Mouse (Mus musculus): ENCODE measurements around the gene Fhit. TPM values are rescaled to one million over a fixed set of nuclear protein-coding genes. Genes with fewer than 3 reads are reported as not detected.

The Fhit gene
- total and polyA plus RNA-seq, 2 experiments from 2014 or later, result 2.5 to 12.5 TPM

- no peaks in the 10 kb centered on the region for H3K27me3 ChIP-seq (ENCODE audit: insufficient read depth, low read length)
- no peak overlapping the region for H3K4me2 ChIP-seq (ENCODE audit: low read depth, low read length)
- ATAC-seq, result no peak
- no peaks in the 10 kb centered on the region for H3K36me3 ChIP-seq (ENCODE audit: insufficient read depth, low read length)
- H3K4me3 ChIP-seq (ENCODE audit: low read length), result no peak overlapping the region
- H3K9me3 ChIP-seq (ENCODE audit: low read length), result no peaks in the 10 kb centered on the region
- DNase-seq (ENCODE audit: low spot score), result no peak
- no peak overlapping the region for H3K27ac ChIP-seq
- no peaks in the 10 kb centered on the region for H3K4me1 ChIP-seq (ENCODE audit: insufficient read depth, low read length)
- TF ChIP-seq CTCF (IDR thresholded peaks at IDR 0.05; ENCODE audit: low read depth), result no peak
- H3K9ac ChIP-seq (replicated peaks; ENCODE audit: low read length), result no peak overlapping the region
Measured at GRCm38 (mm10) chr14:9793403-9793802, 1368.4 kb downstream of the Fhit start.

- H3K27ac ChIP-seq, result no peak overlapping the region
- DNase-seq (ENCODE audit: low spot score) (no peak), ATAC-seq (no peak)
- no peak overlapping the region for H3K4me3 ChIP-seq (ENCODE audit: low read length)
- no peak overlapping the region for H3K9ac ChIP-seq (replicated peaks; ENCODE audit: low read length)
- H3K36me3 ChIP-seq (ENCODE audit: insufficient read depth, low read length), result no peaks in the 10 kb centered on the region
- no peaks in the 10 kb centered on the region for H3K27me3 ChIP-seq (ENCODE audit: insufficient read depth, low read length)
- H3K9me3 ChIP-seq (ENCODE audit: low read length), result no peaks in the 10 kb centered on the region
- H3K4me1 ChIP-seq (ENCODE audit: insufficient read depth, low read length), result no peaks in the 10 kb centered on the region
- H3K4me2 ChIP-seq (ENCODE audit: low read depth, low read length), result no peak overlapping the region
- WGBS, result 49% methylated on average over 3 of the region's 3 CpGs
- TF ChIP-seq CTCF (IDR thresholded peaks at IDR 0.05; ENCODE audit: low read depth), result no peak
Measured at GRCm38 (mm10) chr14:9788402-9788950, 1373.4 kb downstream of the Fhit start.

- H3K9ac ChIP-seq (replicated peaks; ENCODE audit: low read length), result no peak overlapping the region
- no peaks in the 10 kb centered on the region for H3K4me1 ChIP-seq (ENCODE audit: insufficient read depth, low read length)
- no peak for TF ChIP-seq CTCF (IDR thresholded peaks at IDR 0.05; ENCODE audit: low read depth)
- no peak overlapping the region for H3K27ac ChIP-seq
- H3K36me3 ChIP-seq (ENCODE audit: insufficient read depth, low read length), result no peaks in the 10 kb centered on the region
- no peak overlapping the region for H3K4me2 ChIP-seq (ENCODE audit: low read depth, low read length)
- H3K9me3 ChIP-seq (ENCODE audit: low read length), result no peaks in the 10 kb centered on the region
- DNase-seq (ENCODE audit: low spot score) (no peak), ATAC-seq (no peak)
- no peaks in the 10 kb centered on the region for H3K27me3 ChIP-seq (ENCODE audit: insufficient read depth, low read length)
- no peak overlapping the region for H3K4me3 ChIP-seq (ENCODE audit: low read length)
- 89% methylated on average over 1 of the region's 1 CpGs for WGBS
Measured at GRCm38 (mm10) chr14:9787389-9787788, 1374.4 kb downstream of the Fhit start.

- Histone ChIP-seq H3K4me3 (ENCODE audit: low read length) (no peak overlapping the region), H3K36me3 (ENCODE audit: insufficient read depth, low read length) (no peaks in the 10 kb centered on the region), H3K9ac (replicated peaks; ENCODE audit: low read length) (no peak overlapping the region), H3K27ac (no peak overlapping the region), H3K27me3 (ENCODE audit: insufficient read depth, low read length) (no peaks in the 10 kb centered on the region), H3K4me2 (ENCODE audit: low read depth, low read length) (no peak overlapping the region), H3K4me1 (ENCODE audit: insufficient read depth, low read length) (no peaks in the 10 kb centered on the region), H3K9me3 (ENCODE audit: low read length) (no peaks in the 10 kb centered on the region)
- no peak for TF ChIP-seq CTCF (IDR thresholded peaks at IDR 0.05; ENCODE audit: low read depth)
- 49% methylated on average over 1 of the region's 1 CpGs for WGBS
- no peak for DNase-seq (ENCODE audit: low spot score)
- no peak for ATAC-seq
Measured at GRCm38 (mm10) chr14:9785861-9786260, 1376.0 kb downstream of the Fhit start.

- Histone ChIP-seq H3K27me3 (ENCODE audit: insufficient read depth, low read length) (no peaks in the 10 kb centered on the region), H3K36me3 (ENCODE audit: insufficient read depth, low read length) (no peaks in the 10 kb centered on the region), H3K4me2 (ENCODE audit: low read depth, low read length) (no peak overlapping the region), H3K4me3 (ENCODE audit: low read length) (no peak overlapping the region), H3K9ac (replicated peaks; ENCODE audit: low read length) (no peak overlapping the region), H3K4me1 (ENCODE audit: insufficient read depth, low read length) (no peaks in the 10 kb centered on the region), H3K9me3 (ENCODE audit: low read length) (no peaks in the 10 kb centered on the region), H3K27ac (no peak overlapping the region)
- WGBS, result 88% methylated on average over 4 of the region's 4 CpGs
- ATAC-seq (no peak), DNase-seq (ENCODE audit: low spot score) (no peak)
- no peak for TF ChIP-seq CTCF (IDR thresholded peaks at IDR 0.05; ENCODE audit: low read depth)
Measured at GRCm38 (mm10) chr14:9751341-9751740, 1410.5 kb downstream of the Fhit start.

- Histone ChIP-seq H3K4me1 (ENCODE audit: insufficient read depth, low read length) (no peaks in the 10 kb centered on the region), H3K36me3 (ENCODE audit: insufficient read depth, low read length) (no peaks in the 10 kb centered on the region), H3K9ac (replicated peaks; ENCODE audit: low read length) (no peak overlapping the region), H3K27me3 (ENCODE audit: insufficient read depth, low read length) (no peaks in the 10 kb centered on the region), H3K4me2 (ENCODE audit: low read depth, low read length) (no peak overlapping the region), H3K9me3 (ENCODE audit: low read length) (no peaks in the 10 kb centered on the region), H3K27ac (no peak overlapping the region), H3K4me3 (ENCODE audit: low read length) (no peak overlapping the region)
- WGBS, result 83% methylated on average over 1 of the region's 1 CpGs
- DNase-seq (ENCODE audit: low spot score), result no peak
- TF ChIP-seq CTCF (IDR thresholded peaks at IDR 0.05; ENCODE audit: low read depth), result no peak
- ATAC-seq, result no peak
Measured at GRCm38 (mm10) chr14:9748709-9749108, 1413.1 kb downstream of the Fhit start.

GRCm38 (mm10) chr14:9721917-9722472 is 1439.8 kb downstream of the Fhit start:
- no peak for DNase-seq (ENCODE audit: low spot score)
- 58% methylated on average over 2 of the region's 2 CpGs for whole genome bisulfite sequencing
- Histone ChIP-seq H3K4me2 (ENCODE audit: low read depth, low read length) (no peak overlapping the region), H3K4me1 (ENCODE audit: insufficient read depth, low read length) (no peaks in the 10 kb centered on the region), H3K9me3 (ENCODE audit: low read length) (no peaks in the 10 kb centered on the region), H3K36me3 (ENCODE audit: insufficient read depth, low read length) (no peaks in the 10 kb centered on the region), H3K9ac (replicated peaks; ENCODE audit: low read length) (no peak overlapping the region), H3K27ac (no peak overlapping the region), H3K4me3 (ENCODE audit: low read length) (no peak overlapping the region), H3K27me3 (ENCODE audit: insufficient read depth, low read length) (no peaks in the 10 kb centered on the region)
- no peak for ATAC-seq
- peak; percentile 46 for TF ChIP-seq CTCF (IDR thresholded peaks at IDR 0.05; ENCODE audit: low read depth)

Measured in hindbrain, postnatal 0 days (tissue).